Mouse (Mus musculus) layer of hippocampus, postnatal 14 days (tissue): Measurements from ENCODE around the gene Diras2. TPM values are rescaled to one million over a fixed set of nuclear protein-coding genes. Genes with fewer than 3 reads are reported as not detected.

Experiments used
- DNase-seq, 2 experiments: peaks; one replicate each; pipeline ENCODE4 v3.0.0; 2021 to 2022; ENCODE audit warnings: low spot score in 2 of 2, mixed read lengths in 1 of 2
- total RNA-seq, 2 experiments: library from RNA; stranded (reverse); gene quantifications; 2 replicates each; pipeline ENCODE4 v1.2.3; 2021

Diras2 gene
- total RNA-seq, 2 experiments from 2014 or later, result 138 to 149 TPM

DNA sequence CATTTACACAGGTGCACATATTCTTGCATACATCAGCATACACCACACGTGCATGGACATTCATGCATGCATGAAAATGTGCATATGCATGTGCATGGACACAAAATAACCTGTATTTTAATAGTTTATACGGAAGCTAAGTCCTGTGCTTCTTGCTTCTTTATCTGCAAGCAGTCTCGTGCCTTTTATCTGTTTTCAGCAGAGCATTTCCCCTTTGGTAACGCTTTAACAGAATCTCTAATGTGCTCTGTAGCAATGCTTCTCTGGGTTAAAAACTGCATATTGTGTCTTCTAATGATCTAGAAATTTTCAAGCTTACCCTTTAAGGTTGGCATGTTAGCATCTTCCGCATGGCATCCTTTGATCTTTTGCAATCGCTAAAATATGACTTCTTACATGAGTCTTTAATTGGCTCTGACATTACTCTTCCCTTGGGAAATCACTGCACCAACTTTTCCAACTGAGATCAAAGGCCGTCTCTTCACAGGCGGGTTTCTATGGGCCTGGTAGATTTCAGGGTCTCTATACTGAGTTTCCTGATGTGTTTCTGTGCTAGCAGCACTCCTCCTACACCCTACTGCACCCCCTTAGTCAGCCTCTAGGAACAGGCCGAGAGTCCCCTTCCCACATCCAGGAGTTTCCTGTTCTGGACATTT is 21.9 kb upstream of the Diras2 start:
- no peak for DNase-seq

DNA sequence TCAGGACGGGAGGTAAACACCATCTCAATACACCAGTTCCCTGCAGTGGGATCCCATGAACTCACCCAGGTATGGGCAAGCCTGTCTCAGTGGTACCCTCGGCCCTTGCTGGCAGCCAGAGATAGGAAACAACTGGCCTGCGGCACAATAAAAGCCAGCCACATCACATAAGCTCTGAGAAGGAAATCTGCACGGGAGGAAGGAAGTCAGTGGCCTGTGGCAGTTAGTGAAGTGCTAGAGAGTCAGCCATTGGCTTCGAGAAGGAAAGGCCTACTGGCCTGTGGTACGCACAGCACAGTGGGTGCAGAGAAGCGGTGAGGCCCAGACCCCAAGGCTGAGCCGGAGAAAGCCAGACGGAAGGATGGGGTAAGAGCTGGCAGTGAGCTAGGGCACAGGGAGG is 20.2 kb upstream of the Diras2 start:
- no peak for DNase-seq

DNA sequence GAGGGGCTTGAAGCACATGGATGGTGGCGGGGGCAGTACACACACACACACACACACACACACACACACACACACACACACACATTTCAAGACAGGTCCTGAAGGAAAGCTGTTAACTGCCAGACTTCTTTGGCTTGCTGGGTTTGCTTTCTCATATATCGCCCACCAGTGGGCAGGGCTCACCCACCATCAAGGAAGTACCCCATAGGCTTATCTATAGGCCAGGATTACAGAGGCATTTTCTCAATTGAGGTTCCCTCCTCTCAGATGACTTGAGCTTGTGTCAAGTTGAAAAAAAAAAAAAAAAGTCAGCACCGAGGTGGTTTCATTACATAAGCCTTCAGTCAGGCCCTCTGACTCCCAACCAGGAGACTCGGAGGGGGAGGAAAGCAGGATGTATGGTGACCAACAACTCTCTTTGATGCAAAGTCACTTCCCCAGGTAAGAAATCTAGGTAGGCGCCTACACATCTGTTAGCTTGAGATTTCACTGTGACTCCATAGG is 19.7 kb upstream of the Diras2 start:
- no peak for DNase-seq

DNA sequence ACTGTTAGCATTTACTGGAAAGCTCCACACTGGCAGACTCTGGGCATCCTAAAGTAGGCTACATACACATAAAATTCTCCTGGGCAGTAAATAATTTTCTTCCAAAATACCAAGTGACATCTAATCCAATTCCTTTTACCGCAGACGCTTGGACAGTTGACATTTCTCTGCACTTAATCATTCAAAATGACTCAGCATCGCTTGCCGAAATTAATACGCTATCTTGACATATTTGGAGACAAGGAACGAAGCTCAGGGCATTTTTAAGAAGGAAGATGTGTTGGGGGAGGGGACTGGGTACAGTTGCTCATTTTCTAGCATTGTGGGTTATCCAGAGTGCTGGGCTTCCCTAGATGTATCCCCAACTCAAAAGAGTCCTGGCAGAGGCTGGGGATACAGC is 15.2 kb upstream of the Diras2 start:
- no peak for DNase-seq

DNA sequence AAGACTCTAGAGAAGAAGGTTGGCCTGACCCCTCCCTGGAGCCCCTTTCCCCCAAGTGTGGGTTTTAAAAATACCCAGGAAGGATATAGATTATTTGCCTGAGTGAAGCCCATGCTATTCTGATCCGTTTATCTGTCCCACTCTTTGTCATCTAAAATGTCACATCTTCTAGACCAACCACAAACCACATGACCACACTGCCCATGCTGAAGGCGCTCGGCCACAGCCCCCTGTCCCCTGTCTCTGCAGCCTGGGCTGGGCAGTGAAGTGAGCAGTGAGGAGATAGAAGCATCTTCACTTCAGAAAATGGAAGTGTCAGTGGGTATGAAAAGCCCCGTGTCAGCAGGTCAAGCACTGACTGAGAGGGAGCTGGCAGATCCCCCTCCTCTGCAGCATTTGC is 11.6 kb upstream of the Diras2 start:
- DNase-seq, result no peak

DNA sequence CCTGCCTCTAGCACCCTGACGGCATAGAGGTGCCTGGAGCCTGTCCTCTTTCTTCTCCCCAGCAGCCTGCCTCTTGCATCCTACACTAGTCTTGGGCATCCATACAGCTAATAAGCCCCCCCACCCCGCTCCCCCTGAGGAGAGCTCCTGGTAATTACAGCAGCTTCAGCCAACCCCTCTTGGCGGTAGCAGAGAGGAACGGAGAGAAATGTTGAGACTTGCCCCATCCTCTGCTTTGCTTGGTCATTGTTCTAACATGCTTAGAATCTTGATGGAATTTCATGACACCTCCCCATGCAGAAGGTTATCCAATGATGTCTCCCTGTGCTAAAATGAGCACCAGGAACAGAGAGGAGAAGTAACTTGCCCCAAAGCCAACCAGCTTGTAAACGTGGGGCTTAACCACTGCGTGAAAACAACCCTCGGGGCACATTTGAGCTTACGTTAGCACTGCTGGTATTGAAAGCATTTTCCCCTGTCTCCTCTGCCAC is 11.0 kb upstream of the Diras2 start:
- DNase-seq, result no peak

DNA sequence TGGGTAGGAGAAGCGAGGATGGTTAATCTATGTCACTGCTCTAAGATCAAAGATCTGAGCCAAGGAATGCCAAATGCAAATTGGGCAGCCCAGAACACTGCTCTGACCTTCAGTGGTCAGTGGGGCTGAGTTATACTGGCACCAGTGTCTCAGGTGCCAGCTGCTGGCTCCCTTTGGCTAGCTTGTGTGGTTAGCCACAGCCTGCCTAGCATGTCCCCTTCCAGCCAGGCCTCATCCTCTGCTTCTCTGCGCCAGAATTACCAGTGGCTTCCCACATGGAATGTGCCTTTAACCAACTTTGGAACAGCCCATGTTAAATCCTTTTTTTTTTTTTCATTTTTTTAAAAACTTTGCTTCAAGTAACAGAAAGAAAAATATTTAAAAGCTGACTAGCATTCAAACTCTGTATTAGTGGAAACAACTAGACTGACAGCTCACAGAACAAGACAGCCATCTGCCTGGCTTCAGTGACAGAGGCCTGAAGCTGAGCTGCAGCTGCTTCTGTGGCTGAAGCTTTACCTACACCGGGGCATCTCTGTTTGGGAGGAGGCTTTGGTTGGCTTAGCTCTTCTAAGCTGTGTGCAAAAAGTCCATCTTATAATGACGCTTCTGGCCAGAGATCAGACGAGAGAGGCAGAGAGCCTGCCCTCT is 10.4 kb upstream of the Diras2 start:
- no peak for DNase-seq

DNA sequence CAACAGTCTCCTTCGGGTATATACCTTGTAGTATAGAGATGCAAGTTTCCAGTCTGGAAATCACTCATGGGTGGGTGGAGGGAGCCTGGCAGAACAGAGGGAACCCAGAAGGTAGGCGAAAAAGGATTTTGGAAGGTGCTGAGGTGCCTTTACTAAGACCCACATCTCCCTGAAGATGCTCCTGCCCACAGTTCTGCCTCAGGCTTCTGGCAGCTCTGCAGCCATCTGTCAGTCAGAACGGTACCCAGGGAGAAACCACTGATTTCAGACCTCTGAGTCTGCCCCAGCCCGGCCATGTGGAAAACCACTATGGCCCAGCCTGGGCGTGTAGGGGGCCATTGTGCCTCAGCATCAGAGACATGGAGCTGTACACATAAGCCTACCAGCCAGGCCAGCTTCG is 8.4 kb upstream of the Diras2 start:
- no peak for DNase-seq

DNA sequence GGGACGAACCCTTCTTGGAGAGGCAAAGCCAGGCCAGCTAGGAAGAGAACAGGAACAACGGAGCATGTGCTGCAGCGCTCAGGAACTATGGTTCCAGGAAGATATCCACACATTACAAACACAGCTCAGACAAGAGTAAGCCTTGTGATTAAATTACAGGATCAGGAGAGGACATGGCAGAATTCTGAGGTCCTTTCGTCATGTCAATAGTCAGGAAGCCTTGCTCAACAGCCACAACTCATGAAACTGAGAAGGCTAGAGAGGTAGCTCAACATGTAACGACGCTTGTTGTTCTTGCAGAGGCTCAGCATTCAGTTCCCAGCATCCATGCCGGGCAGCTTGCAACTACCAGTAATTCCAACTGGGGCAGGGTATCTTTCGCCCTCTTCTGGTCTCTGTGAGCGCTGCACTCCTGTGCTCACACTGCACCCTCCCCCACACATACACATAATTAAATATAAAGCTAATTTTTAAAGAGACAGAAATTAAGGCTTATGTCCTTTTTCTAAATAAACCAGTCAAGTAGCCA is 7.6 kb upstream of the Diras2 start:
- no peak for DNase-seq

DNA sequence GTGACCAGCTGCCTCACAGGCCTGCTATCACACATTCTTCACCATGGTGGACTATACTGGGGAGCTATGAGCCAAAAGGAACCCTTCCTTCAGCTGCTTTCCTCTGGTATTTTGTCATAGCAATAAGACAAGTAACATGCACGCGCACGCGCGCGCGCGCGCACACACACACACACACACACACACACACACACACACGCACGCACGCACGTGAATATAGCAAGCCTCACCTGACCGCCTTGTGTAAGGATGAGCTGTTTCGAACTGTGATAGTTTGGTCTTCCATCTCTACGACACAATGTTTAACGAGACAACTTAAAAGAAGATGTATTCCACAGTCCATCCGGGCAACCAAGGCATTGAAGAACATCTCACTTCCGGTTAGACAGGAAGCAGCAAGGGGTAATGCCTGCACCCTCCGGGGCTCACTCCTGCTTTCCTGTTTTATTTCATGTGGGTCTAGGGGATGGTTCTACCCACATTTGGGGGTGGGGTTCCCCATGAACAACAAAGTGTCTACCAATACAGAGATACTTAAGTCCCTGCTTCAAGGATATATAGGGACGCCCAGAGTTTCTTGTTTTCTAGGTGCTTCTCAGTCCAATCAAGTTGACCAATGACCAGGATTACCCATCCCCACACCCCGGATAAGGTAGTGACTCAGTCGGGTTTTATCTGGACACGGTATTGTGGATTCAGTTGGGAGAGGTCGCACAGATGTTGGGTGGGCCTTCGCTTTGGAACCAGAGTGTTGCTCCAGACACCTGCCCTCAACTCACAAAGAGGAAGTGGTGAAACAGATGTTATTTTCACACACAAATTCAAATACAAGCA is 6.9 kb upstream of the Diras2 start:
- DNase-seq, result no peak

DNA sequence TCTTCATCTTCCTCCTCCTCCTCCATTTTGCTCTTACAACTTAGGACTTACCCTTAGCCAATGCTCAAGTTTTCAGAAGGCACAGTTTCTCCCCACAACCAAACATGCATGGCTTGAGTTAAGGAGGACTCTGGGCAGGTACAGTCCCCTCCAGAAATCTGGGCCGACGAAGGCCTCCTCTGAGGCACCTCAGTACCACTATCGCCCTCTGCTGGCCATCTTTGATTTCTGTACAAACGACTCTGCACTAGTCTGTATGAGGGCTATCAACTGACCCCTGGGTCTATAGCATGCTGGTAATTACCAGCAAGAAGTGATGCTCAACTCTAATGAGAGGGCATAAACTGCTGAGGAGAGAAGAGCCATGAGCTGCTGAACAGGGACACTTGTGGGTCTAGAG is 4.5 kb upstream of the Diras2 start:
- peak in 1 of 2 experiments; percentile 31 for DNase-seq

DNA sequence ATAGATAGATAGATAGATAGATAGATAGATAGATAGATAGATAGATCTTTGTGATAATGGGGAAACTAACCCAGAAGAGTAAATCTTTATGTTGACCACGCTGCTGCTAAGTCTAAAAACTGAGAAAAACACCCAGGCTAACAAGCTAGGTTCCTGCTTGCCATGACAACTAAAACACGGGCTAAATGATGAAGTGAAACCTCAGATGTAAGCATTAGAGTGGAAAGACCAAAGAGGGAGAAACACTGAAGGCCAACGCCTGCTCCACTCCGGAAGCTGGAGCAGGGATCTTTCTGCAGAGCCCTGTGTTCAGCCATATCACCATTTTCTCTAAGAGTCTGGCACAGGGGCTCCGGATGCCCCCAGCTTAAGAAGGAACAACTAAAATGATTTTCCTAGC is 2.6 kb upstream of the Diras2 start:
- DNase-seq, result no peak

DNA sequence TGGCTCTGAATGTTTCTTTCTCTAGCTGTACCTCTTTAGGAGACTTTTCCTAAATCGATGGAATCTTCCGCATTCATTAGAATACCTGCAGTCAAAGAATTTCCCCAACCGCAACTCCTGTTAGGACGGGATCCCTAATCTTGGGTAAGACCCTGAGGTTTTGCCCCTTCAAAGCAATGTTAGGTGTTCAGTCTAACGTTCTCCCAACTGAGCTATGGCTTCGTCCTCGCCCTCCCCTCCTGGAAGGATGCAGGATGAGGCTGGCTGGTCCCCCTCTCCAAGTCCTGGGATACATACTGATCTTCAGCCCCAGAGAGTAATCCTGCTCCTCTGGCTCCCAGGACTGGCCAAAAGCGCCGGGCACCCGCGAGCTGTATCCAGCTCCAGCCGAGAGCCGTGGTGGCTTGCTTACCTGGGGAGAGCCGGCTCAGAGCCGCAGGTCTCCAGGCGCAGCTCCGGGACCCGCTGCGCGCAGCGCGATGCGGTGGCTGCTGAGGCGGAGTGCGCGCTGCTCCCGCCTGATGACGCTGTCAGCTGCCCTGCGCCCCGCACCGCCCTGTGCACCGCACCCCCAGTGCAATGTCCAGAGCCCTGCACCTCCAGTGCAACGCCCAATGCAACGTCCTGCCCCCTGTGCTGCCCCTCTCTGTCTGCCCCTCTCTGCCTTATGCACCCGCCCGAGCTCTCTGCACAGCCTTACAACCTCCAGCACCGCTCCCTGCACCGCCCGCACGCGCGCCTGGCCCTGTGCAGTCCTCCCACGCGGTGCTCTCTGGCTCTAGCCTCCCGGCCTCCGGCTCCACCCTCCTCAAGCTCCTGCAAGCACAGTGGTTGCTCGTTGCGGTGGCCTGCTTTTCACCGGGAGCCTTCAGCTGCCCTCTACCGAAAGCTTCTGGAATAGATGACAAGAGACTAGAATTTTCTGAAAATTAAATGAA is 802 bp downstream of the Diras2 start:
- DNase-seq, result peak; percentile 81 to 87

DNA sequence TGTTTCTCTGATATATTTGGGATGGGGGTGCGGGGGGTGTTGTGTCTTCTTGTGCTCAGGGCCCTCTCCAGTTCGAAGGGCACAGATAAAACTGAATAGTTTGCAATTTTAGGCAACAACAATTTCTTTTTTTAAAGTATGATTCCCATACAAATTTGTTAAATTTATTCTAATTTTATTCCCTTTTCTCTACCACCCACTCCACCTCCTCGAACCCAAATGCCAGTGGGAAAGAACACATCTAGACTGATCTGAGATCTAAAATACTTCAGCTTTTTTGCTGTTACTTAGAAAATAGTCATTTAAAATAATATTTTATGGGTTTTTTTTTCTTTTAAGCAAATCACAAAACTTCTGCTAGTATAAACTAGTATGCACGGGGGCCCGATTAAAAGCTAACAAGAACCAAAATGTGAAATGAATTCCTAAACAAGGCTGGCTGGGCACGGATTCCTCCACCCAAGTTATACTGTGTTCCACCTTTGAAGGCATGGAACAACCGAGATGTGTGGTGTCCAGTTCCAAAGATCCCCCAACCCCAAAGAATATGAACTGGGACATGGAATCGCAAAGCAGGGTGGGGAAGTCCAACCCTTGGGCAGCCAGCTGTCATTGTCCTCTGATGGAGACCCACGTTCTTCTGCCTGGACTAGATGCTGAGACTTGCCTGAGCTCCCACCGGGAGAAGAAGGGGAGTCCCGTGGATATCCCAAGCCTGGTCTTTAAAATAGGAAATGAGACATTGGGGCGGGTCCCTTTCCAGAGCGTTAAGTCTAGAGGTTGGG is 1.7 kb downstream of the Diras2 start:
- no peak for DNase-seq

DNA sequence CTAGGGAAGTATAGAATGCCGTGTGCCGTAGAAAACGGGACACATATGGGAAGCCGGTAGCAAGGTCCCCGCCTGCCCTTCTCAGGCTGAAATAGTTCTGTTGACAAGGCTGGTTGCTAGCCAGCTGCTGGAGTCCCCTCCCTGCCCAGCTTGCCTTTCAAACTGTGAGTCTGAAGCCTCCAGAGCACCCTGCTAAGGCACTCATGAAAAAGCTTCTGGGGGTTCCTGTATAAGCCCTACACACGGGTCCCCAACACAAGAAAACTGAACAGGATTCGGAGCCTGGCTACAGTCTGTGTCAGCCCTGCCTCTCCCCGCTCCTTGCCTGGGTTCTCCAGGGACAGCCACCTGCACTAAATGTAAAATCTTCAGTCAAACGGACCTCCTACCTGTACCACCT is 2.3 kb downstream of the Diras2 start:
- DNase-seq, result peak in 1 of 2 experiments; percentile 33

DNA sequence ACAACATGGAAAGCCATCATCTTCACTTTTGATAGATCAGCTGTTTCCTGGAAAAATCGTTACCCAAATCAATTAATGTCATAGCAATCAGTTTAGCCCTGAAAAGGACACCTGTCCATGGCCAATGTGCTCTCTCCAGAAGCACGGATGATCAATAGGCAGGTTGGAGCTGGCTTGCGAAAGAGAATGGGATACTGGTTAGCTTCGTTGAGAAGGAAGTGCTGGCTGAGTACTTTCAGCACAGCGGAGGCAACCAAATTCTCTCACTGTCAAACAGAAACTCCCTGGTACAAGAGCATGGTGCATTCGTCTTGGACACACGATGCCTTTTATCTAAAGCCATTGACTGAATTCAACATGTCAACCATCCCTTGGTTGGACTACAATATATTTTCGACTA is 2.8 kb downstream of the Diras2 start:
- no peak for DNase-seq

DNA sequence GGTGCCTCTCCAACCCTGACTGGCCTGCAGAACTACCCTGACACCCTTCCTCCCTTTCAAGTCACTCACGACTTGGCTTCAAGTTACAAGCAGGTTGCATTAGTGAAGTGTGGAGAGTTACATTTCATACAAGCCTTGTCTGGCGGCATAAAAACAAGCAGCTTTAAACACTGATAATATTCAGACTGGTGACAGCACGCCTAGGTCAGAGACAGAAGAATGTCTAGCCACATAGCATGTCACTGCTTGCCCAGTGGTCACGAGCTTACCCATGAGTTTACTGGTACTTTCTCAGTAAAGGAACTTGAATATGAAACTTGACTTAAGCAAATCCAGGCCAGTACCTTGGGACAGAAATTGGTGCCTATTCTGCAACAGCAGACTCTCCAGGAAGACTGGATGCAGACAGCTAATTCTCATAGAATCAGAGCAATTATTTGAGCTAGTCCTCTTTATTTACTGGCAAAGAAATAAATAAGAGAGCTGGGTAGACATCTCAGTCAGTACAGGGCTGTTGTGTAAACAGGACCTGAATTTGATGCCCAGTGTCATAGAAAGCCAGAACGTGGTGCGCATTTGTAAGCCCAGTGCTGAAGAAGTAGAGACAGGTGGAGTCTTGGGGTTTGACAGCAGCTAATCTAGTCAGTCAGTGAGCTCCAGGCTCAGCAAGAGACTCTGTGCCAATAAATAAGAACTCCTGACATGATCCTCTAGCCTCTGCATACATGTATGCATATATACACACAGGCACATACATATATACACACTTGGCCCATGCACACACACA is 4.6 kb downstream of the Diras2 start:
- no peak for DNase-seq

DNA sequence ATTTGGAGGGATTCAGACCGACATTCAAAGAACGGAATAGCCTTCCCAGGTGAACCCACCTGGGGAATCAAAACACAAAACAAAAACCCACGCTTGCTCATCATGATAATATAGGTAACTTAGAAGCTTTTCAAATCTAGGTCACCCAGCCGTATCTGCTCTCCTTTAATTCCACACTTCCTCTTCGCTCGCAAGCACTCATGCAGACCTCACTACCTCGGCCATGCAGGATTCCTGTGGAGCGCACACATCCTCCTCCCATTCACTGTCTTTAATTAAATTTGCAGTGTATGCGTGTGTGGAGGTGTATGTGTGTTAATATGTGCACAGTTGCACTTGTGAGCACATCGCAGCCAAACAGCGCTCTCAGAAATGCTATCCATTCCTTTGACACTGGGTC is 6.8 kb downstream of the Diras2 start:
- no peak for DNase-seq

DNA sequence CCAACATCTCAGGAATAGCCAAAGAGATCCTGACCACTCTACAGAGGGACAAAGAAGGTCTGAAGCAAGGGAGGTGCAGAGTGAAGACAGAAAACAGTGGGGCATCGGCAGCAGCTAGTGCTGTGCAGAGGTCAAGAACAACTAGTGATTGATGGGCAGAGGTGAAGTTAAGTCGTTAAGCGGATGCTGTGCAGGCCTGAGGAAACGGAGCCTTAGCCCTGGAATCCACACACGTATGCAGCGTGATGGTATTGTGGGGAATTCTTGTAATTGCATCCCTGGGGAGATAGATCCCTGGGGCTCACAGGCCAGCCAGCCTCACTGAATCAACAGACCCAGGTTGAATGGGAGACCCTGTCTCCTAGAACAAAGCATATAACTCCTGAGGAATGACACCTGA is 9.9 kb downstream of the Diras2 start:
- no peak for DNase-seq
